Mouse (Mus musculus) colon, adult 2 months (tissue): ENCODE measurements around the gene Rgs16. TPM values are rescaled to one million over a fixed set of nuclear protein-coding genes. Genes with fewer than 3 reads are reported as not detected.

ENCODE experiments used
- polyA plus RNA-seq: library from polyadenylated mRNA; depleted of rRNA; stranded (reverse); fragments of >200 nt; gene quantifications from 2 replicates; pipeline ENCODE4 v1.2.3, GENCODE M21; 2012; rRNA removed

Rgs16 gene
- polyA plus RNA-seq: 2.7 and 3.1 TPM in 2 replicates

DNA sequence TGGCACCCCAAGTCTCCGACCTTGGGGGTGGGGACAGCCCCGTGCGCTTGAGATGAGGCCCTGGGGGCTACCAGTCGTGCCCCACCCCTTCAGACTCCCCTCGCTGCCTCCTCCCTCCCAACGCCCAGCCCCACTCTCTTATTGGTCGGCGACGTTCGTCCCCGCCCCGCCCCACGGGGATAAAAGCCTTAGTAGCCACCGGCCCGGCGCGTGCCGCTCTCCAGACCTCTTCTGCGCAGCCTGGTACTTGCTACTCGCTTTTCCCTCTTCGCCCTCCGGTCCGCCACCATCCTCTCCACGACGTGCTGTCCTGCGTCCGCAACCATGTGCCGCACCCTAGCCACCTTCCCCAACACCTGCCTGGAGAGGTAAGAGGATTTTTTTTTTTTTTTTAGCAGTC is at the start of gene Rgs16:
Rgs16 (plus strand) TSS at position 205 of the 400 bp plus-strand sequence.

DNA sequence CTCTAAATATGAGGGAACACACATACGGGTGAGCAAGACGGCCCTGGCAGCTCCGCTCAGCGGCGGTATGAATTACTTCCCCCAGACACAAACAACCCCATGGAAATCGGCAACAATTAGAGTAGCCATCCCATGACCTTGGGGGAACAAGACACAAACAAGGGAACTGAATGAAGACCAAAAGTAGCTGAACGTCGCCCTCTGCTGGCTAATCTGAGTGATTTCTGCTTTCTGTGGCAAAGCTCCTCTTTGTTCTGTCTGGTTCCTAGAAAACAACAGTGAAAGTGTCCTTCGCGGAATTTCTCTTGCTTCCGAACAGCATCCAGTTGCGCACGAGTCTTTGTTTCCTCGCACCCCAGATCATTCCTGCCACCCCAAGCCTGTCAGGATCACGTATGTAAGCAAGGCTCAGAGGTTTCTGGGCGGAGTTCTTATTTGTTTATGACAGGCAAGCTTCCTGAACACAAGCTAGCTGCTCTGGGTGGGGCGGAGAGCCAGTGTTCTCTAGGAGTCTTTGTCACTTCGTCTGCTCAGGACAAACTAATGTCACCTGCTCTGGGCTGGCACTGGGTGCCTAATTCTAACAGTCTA is 9.2 kb downstream of the Rgs16 start, which contains the start of gene Rnasel:
Rnasel (plus strand) TSS at position 216 of the 591 bp plus-strand sequence.

Other genes starting within 250 kb of the Rgs16 start
- gene Npl, start 190.3 kb upstream of the Rgs16 start, polyA plus RNA-seq: 0.79 and 1.00 TPM in 2 replicates
- 0.48 and 0.66 TPM in 2 replicates for gene Rgs8, start 87.3 kb upstream of the Rgs16 start, polyA plus RNA-seq
- gene Rnasel, start 9.1 kb downstream of the Rgs16 start, polyA plus RNA-seq: 36.4 and 40.3 TPM in 2 replicates
- 0.06 TPM in 1 of 2 replicates, not detected in the other for gene Rgsl1, start 103.8 kb downstream of the Rgs16 start, polyA plus RNA-seq
- gene Teddm1b, start 134.0 kb downstream of the Rgs16 start, polyA plus RNA-seq: not detected in 2 replicates
- not detected in 2 replicates for gene Teddm1a, start 151.4 kb downstream of the Rgs16 start, polyA plus RNA-seq
- gene Glul, start 159.6 kb downstream of the Rgs16 start, polyA plus RNA-seq: 211 and 268 TPM in 2 replicates
- 0.27 and 0.35 TPM in 2 replicates for gene Teddm2, start 159.9 kb downstream of the Rgs16 start, polyA plus RNA-seq